ENCODE assay signal across 27 mouse cellular contexts in genomic region chr5:114888995-114889394, GRCm38 (mm10). TPM values are rescaled to one million over a fixed set of nuclear protein-coding genes. Genes with fewer than 3 reads are reported as not detected.
DNase-seq lines count a peak whose midpoint lies in the region; ATAC-seq lines count a peak whose summit lies in the region.
"Had no signal": no experiment of that assay in that cellular context is flagged by ENCODE, and none has a peak within 500 bp of the region (broad histone marks: within the 10 kb centered on the region; RNA-seq: fewer than 3 reads in every experiment).

No protein-coding gene starts in this region.

- no peaks in the 10 kb centered on the region for H3K4me1 ChIP-seq in embryonic facial prominence, embryonic 11.5 days (ENCODE audit: control insufficient read depth, insufficient read depth, low read length)
- peaks cover 9% of the 10 kb centered on the region for H3K4me1 ChIP-seq in embryonic facial prominence, embryonic 10.5 days
- H3K4me1 ChIP-seq in embryonic facial prominence, embryonic 13.5 days: peaks cover 8% of the 10 kb centered on the region; the same call in 1 of the 2 replicates
- peaks cover 4% of the 10 kb centered on the region; the same call in 1 of the 2 replicates for H3K4me1 ChIP-seq in embryonic facial prominence, embryonic 15.5 days
- H3K4me1 ChIP-seq: embryonic facial prominence, embryonic 12.5 days; forebrain, embryonic 10.5 days; forebrain, embryonic 12.5 days had no signal

- no peaks in the 10 kb centered on the region for H3K36me3 ChIP-seq in embryonic facial prominence, embryonic 11.5 days (replicated peaks; ENCODE audit: control insufficient read depth, insufficient read depth, low read depth, low read length)
- H3K36me3 ChIP-seq in embryonic facial prominence, embryonic 10.5 days (replicated peaks): no peaks in the 10 kb centered on the region
- H3K36me3 ChIP-seq in embryonic facial prominence, embryonic 13.5 days: no peaks in the 10 kb centered on the region
- no peaks in the 10 kb centered on the region for H3K36me3 ChIP-seq in embryonic facial prominence, embryonic 15.5 days
- H3K36me3 ChIP-seq: embryonic facial prominence, embryonic 12.5 days; forebrain, embryonic 10.5 days; forebrain, embryonic 12.5 days; G1E had no signal

- DNase-seq in embryonic facial prominence, embryonic 11.5 days (ENCODE audit: low spot score): peak; percentile 20
- DNase-seq in embryonic facial prominence, embryonic 10.5 days (ENCODE audit: low spot score): no peak
- no peak for DNase-seq in heart, postnatal 10 days
- DNase-seq: adrenal gland, adult 8-10 months; adrenal gland, postnatal 14 days; adrenal gland, postnatal 36 days; B cell, adult 2 months; cerebellum, adult 11-12 months; cerebellum, adult 2 months; cerebellum, adult 9-10 months; cerebellum, postnatal 10 days; cerebellum, postnatal 25 days had no signal

- WGBS in embryonic facial prominence, embryonic 11.5 days: 46% methylated on average over 2 of the region's 2 CpGs
- 64% methylated on average over 2 of the region's 2 CpGs for WGBS in embryonic facial prominence, embryonic 10.5 days
- WGBS in embryonic facial prominence, embryonic 13.5 days: 40% methylated on average over 2 of the region's 2 CpGs
- 53% methylated on average over 2 of the region's 2 CpGs for WGBS in embryonic facial prominence, embryonic 15.5 days

- H3K9ac ChIP-seq in embryonic facial prominence, embryonic 11.5 days (replicated peaks; ENCODE audit: low read length): no peak overlapping the region
- no peak overlapping the region for H3K9ac ChIP-seq in embryonic facial prominence, embryonic 13.5 days
- H3K9ac ChIP-seq in embryonic facial prominence, embryonic 15.5 days: no peak overlapping the region
- H3K9ac ChIP-seq: embryonic facial prominence, embryonic 12.5 days; forebrain, embryonic 12.5 days had no signal

- no peaks in the 10 kb centered on the region for H3K27me3 ChIP-seq in embryonic facial prominence, embryonic 11.5 days (ENCODE audit: control insufficient read depth, insufficient read depth, low read length)
- H3K27me3 ChIP-seq in embryonic facial prominence, embryonic 10.5 days (replicated peaks; ENCODE audit: low read depth, poor library complexity, severe bottlenecking): no peaks in the 10 kb centered on the region
- H3K27me3 ChIP-seq in embryonic facial prominence, embryonic 13.5 days: no peaks in the 10 kb centered on the region
- H3K27me3 ChIP-seq in embryonic facial prominence, embryonic 15.5 days: no peaks in the 10 kb centered on the region
- H3K27me3 ChIP-seq: CH12.LX; embryonic facial prominence, embryonic 12.5 days; forebrain, embryonic 12.5 days; Patski had no signal

- H3K4me3 ChIP-seq in embryonic facial prominence, embryonic 11.5 days (ENCODE audit: low read depth, low read length): no peak overlapping the region
- no peak overlapping the region for H3K4me3 ChIP-seq in embryonic facial prominence, embryonic 10.5 days
- H3K4me3 ChIP-seq in embryonic facial prominence, embryonic 13.5 days: no peak overlapping the region
- H3K4me3 ChIP-seq in embryonic facial prominence, embryonic 15.5 days (replicated peaks): no peak overlapping the region
- H3K4me3 ChIP-seq: embryonic facial prominence, embryonic 12.5 days; erythroblast, embryonic 14.5 days; forebrain, embryonic 10.5 days; forebrain, embryonic 12.5 days had no signal

- ATAC-seq in embryonic facial prominence, embryonic 11.5 days (replicated peaks; ENCODE audit: insufficient number of reproducible peaks, low FRiP score, low TSS enrichment, low read depth): no peak
- 0 out of 2 replicates have a peak, but pooled peaks have one; percentile 59 for ATAC-seq in embryonic facial prominence, embryonic 13.5 days (ENCODE audit: insufficient number of reproducible peaks, insufficient read depth, low FRiP score, low TSS enrichment, low read depth)
- peak; percentile 67; the same call in 1 of the 2 replicates for ATAC-seq in embryonic facial prominence, embryonic 15.5 days (ENCODE audit: insufficient number of reproducible peaks, low FRiP score, low TSS enrichment, low read depth)
- ATAC-seq: activated CD4-positive, CD25-positive, alpha-beta regulatory T cell, adult 4 months; CD4-positive, CD25-positive, alpha-beta regulatory T cell, adult 4 months; forebrain, embryonic 14.5 days; forebrain, embryonic 16.5 days; Patski had no signal

- intact Hi-C loops in heart, postnatal 10 days (cut with DNase I): no loop called here

- no peak overlapping the region for H3K4me2 ChIP-seq in embryonic facial prominence, embryonic 11.5 days (ENCODE audit: low read depth, low read length)
- H3K4me2 ChIP-seq in embryonic facial prominence, embryonic 13.5 days: no peak overlapping the region
- no peak overlapping the region for H3K4me2 ChIP-seq in embryonic facial prominence, embryonic 15.5 days (replicated peaks)
- H3K4me2 ChIP-seq: embryonic facial prominence, embryonic 12.5 days; forebrain, embryonic 12.5 days had no signal

- no peaks in the 10 kb centered on the region for H3K9me3 ChIP-seq in embryonic facial prominence, embryonic 11.5 days (replicated peaks; ENCODE audit: control insufficient read depth, low read length)
- H3K9me3 ChIP-seq in embryonic facial prominence, embryonic 10.5 days: no peaks in the 10 kb centered on the region
- no peaks in the 10 kb centered on the region for H3K9me3 ChIP-seq in embryonic facial prominence, embryonic 13.5 days
- H3K9me3 ChIP-seq in embryonic facial prominence, embryonic 15.5 days (replicated peaks): no peaks in the 10 kb centered on the region
- H3K9me3 ChIP-seq: embryonic facial prominence, embryonic 12.5 days; forebrain, embryonic 10.5 days; forebrain, embryonic 12.5 days; G1E had no signal

- H3K27ac ChIP-seq in embryonic facial prominence, embryonic 11.5 days (replicated peaks; ENCODE audit: low read depth, low read length): no peak overlapping the region
- H3K27ac ChIP-seq in embryonic facial prominence, embryonic 10.5 days (replicated peaks): no peak overlapping the region
- H3K27ac ChIP-seq in embryonic facial prominence, embryonic 13.5 days: peak overlapping the region; percentile 33; the same call in 1 of the 2 replicates
- H3K27ac ChIP-seq in embryonic facial prominence, embryonic 15.5 days (replicated peaks): no peak overlapping the region
- H3K27ac ChIP-seq: embryonic facial prominence, embryonic 12.5 days; forebrain, embryonic 10.5 days; forebrain, embryonic 12.5 days had no signal

RNA-seq across cellular contexts. Expression of gene Oasl2, which starts 7.7 kb away (rescaled TPM):
- 2.5 and 2.7 TPM in 2 replicates for polyA plus RNA-seq in embryonic facial prominence, embryonic 11.5 days (2014; fragmentation: Nextera tagmentation; extraction: Ambion mirVana)
- 0.68 and 0.72 TPM in 2 replicates for polyA plus RNA-seq in embryonic facial prominence, embryonic 10.5 days (2016; fragmentation: Nextera tagmentation; extraction: Ambion mirVana)
- 3.0 and 4.0 TPM in 2 replicates for polyA plus RNA-seq in embryonic facial prominence, embryonic 13.5 days (2015; fragmentation: Nextera tagmentation; extraction: Ambion mirVana)
- 4.8 and 6.5 TPM in 2 replicates for polyA plus RNA-seq in embryonic facial prominence, embryonic 15.5 days (2015; fragmentation: Nextera tagmentation; extraction: Ambion mirVana)
- total RNA-seq in heart, postnatal 10 days (2021): 1 to 10 TPM; 2.2 to 3.7 TPM
- total RNA-seq: CH12.LX had no signal
- polyA plus RNA-seq: G1E had no signal

RNA-seq across cellular contexts. Expression of gene Gm9936, which starts 30.5 kb away (rescaled TPM):
- 0.14 and 0.29 TPM in 2 replicates for polyA plus RNA-seq in embryonic facial prominence, embryonic 11.5 days (2014; fragmentation: Nextera tagmentation; extraction: Ambion mirVana)
- polyA plus RNA-seq in embryonic facial prominence, embryonic 10.5 days (2016; fragmentation: Nextera tagmentation; extraction: Ambion mirVana): 0.08 and 0.12 TPM in 2 replicates
- 0.51 and 0.56 TPM in 2 replicates for polyA plus RNA-seq in embryonic facial prominence, embryonic 13.5 days (2015; fragmentation: Nextera tagmentation; extraction: Ambion mirVana)
- 0.37 and 0.38 TPM in 2 replicates for polyA plus RNA-seq in embryonic facial prominence, embryonic 15.5 days (2015; fragmentation: Nextera tagmentation; extraction: Ambion mirVana)
- total RNA-seq in heart, postnatal 10 days (2021): not detected
- total RNA-seq: adrenal gland, adult 18-20 months; adrenal gland, adult 8-10 months; adrenal gland, postnatal 14 days; adrenal gland, postnatal 36 days had no signal
- polyA plus RNA-seq: activated CD4-positive, CD25-positive, alpha-beta regulatory T cell, adult 4 months; CD4-positive, CD25-positive, alpha-beta regulatory T cell, adult 4 months; erythroblast, embryonic 14.5 days; G1E; Patski had no signal

RNA-seq across cellular contexts. Expression of gene Oasl1, which starts 34.0 kb away (rescaled TPM):
- polyA plus RNA-seq in embryonic facial prominence, embryonic 11.5 days (2014; fragmentation: Nextera tagmentation; extraction: Ambion mirVana): 0.24 TPM in 2 replicates
- 0.24 TPM in 1 of 2 replicates, not detected in the other for polyA plus RNA-seq in embryonic facial prominence, embryonic 10.5 days (2016; fragmentation: Nextera tagmentation; extraction: Ambion mirVana)
- 0.48 and 0.56 TPM in 2 replicates for polyA plus RNA-seq in embryonic facial prominence, embryonic 13.5 days (2015; fragmentation: Nextera tagmentation; extraction: Ambion mirVana)
- 0.45 and 0.89 TPM in 2 replicates for polyA plus RNA-seq in embryonic facial prominence, embryonic 15.5 days (2015; fragmentation: Nextera tagmentation; extraction: Ambion mirVana)
- under 1 TPM; 0.40 to 0.50 TPM for total RNA-seq in heart, postnatal 10 days (2021)
- total RNA-seq: CH12.LX had no signal
- polyA plus RNA-seq: erythroblast, embryonic 14.5 days; forebrain, embryonic 10.5 days had no signal

RNA-seq across cellular contexts. Expression of gene 4930519G04Rik, which starts 35.5 kb away (rescaled TPM):
- not detected in 2 replicates for polyA plus RNA-seq in embryonic facial prominence, embryonic 11.5 days (2014; fragmentation: Nextera tagmentation; extraction: Ambion mirVana)
- not detected in 2 replicates for polyA plus RNA-seq in embryonic facial prominence, embryonic 10.5 days (2016; fragmentation: Nextera tagmentation; extraction: Ambion mirVana)
- polyA plus RNA-seq in embryonic facial prominence, embryonic 13.5 days (2015; fragmentation: Nextera tagmentation; extraction: Ambion mirVana): 0.45 TPM in 1 of 2 replicates, not detected in the other
- not detected in 2 replicates for polyA plus RNA-seq in embryonic facial prominence, embryonic 15.5 days (2015; fragmentation: Nextera tagmentation; extraction: Ambion mirVana)
- not detected for total RNA-seq in heart, postnatal 10 days (2021)
- total RNA-seq: adrenal gland, adult 18-20 months; adrenal gland, adult 8-10 months; adrenal gland, postnatal 14 days; adrenal gland, postnatal 36 days; CH12.LX; G1E had no signal
- polyA plus RNA-seq: activated CD4-positive, CD25-positive, alpha-beta regulatory T cell, adult 4 months; CD4-positive, CD25-positive, alpha-beta regulatory T cell, adult 4 months; cerebellum, adult 2 months; embryonic facial prominence, embryonic 12.5 days; forebrain, embryonic 10.5 days; forebrain, embryonic 12.5 days; forebrain, embryonic 14.5 days; forebrain, embryonic 16.5 days; frontal cortex, adult 2 months; G1E had no signal

RNA-seq across cellular contexts. Expression of gene 2210016L21Rik, which starts 53.0 kb away (rescaled TPM):
- 50.7 and 58.4 TPM in 2 replicates for polyA plus RNA-seq in embryonic facial prominence, embryonic 11.5 days (2014; fragmentation: Nextera tagmentation; extraction: Ambion mirVana)
- polyA plus RNA-seq in embryonic facial prominence, embryonic 10.5 days (2016; fragmentation: Nextera tagmentation; extraction: Ambion mirVana): 45.4 and 47.7 TPM in 2 replicates
- 69.2 and 72.6 TPM in 2 replicates for polyA plus RNA-seq in embryonic facial prominence, embryonic 13.5 days (2015; fragmentation: Nextera tagmentation; extraction: Ambion mirVana)
- polyA plus RNA-seq in embryonic facial prominence, embryonic 15.5 days (2015; fragmentation: Nextera tagmentation; extraction: Ambion mirVana): 61.8 and 69.0 TPM in 2 replicates
- total RNA-seq in heart, postnatal 10 days (2021): 10 to 100 TPM; 27.1 to 30.3 TPM
